Mouse (Mus musculus) heart, embryonic 14.5 days (tissue): ENCODE data around the gene Txn1. TPM values are rescaled to one million over a fixed set of nuclear protein-coding genes. Genes with fewer than 3 reads are reported as not detected.

Source experiments
- ATAC-seq: fragments of 200-750 bp; cut with Nextera tagmentation; 2 replicates; pipeline ENCODE4 v1.8.0; 2017; ENCODE audit warnings: low read depth, moderate TSS enrichment; ENCODE audit not compliant: insufficient number of reproducible peaks, insufficient read depth, low FRiP score
- H3K27ac ChIP-seq, 2 experiments: fragments of 200-500 bp in 1 of 2; fragments of 300-500 bp in 1 of 2; sonication (generic) in 1 of 2; replicated peaks in 1 of 2; 2 replicates each; pipeline ENCODE4 v1.5.1; 2012 to 2014; ENCODE audit warnings: low read depth in 2 of 2, low read length in 2 of 2, control low read depth in 1 of 2, mild to moderate bottlenecking in 1 of 2, mixed read lengths in 1 of 2; ENCODE audit not compliant: control insufficient read depth in 1 of 2, insufficient read depth in 1 of 2
- H3K27me3 ChIP-seq: fragments of 300-500 bp; sonication (generic); 2 replicates; pipeline ENCODE4 v1.6.1; 2014; ENCODE audit warnings: mild to moderate bottlenecking, low read length, control low read depth; ENCODE audit not compliant: control insufficient read depth, insufficient read depth
- H3K36me3 ChIP-seq: fragments of 300-500 bp; sonication (generic); 2 replicates; pipeline ENCODE4 v1.6.1; 2014; ENCODE audit warnings: mild to moderate bottlenecking, control low read depth, low read length, mixed read lengths; ENCODE audit not compliant: control insufficient read depth, insufficient read depth
- H3K4me1 ChIP-seq, 2 experiments: fragments of 200-500 bp in 1 of 2; fragments of 300-500 bp in 1 of 2; sonication (generic) in 1 of 2; 2 replicates each; pipeline ENCODE4 v1.6.1; 2012 to 2014; ENCODE audit warnings: low read length in 2 of 2, control low read depth in 1 of 2, mixed read lengths in 1 of 2; ENCODE audit not compliant: control insufficient read depth in 2 of 2, insufficient read depth in 2 of 2
- H3K4me2 ChIP-seq: fragments of 300-500 bp; sonication (generic); 2 replicates; pipeline ENCODE4 v1.6.1; 2014; ENCODE audit warnings: mild to moderate bottlenecking, low read length
- H3K4me3 ChIP-seq, 2 experiments: fragments of 200-500 bp in 1 of 2; fragments of 300-500 bp in 1 of 2; sonication (generic) in 1 of 2; 2 replicates each; pipeline ENCODE4 v1.5.1; 2012 to 2014; ENCODE audit warnings: low read length in 2 of 2, mild to moderate bottlenecking in 2 of 2, control low read depth in 1 of 2, low read depth in 1 of 2, moderate library complexity in 1 of 2; ENCODE audit not compliant: control insufficient read depth in 1 of 2, insufficient read depth in 1 of 2
- H3K9ac ChIP-seq: fragments of 300-500 bp; sonication (generic); 2 replicates; pipeline ENCODE4 v1.6.1; 2014; ENCODE audit warnings: mild to moderate bottlenecking, low read length
- H3K9me3 ChIP-seq: fragments of 300-500 bp; sonication (generic); 2 replicates; pipeline ENCODE4 v1.6.1; 2016; ENCODE audit warnings: low read length, control low read depth; ENCODE audit not compliant: control insufficient read depth
- WGBS: fragments of 180-500 bp; shearing (Covaris S2); extraction: QIAGEN DNeasy Blood & Tissue Kit; methylation state at CpG from one replicate; pipeline ENCODE4 v1.1.7; 2014; 5-methylcytosine and 5-hydroxymethylcytosine counted together
- polyA plus RNA-seq: library from polyadenylated mRNA; unstranded; fragments of >200 nt; fragmentation: Nextera tagmentation; extraction: Ambion mirVana; gene quantifications from 2 replicates; pipeline ENCODE4 v1.2.1, GENCODE M21; 2014

The Txn1 gene
- polyA plus RNA-seq, 1 experiment from 2014 or later = 325 TPM

- no peak overlapping the region for H3K9ac ChIP-seq
- no peak overlapping the region for H3K27ac ChIP-seq
These were observed 43.2 kb downstream of the Txn1 start for GRCm38 (mm10) chr4:57913021-57913420.

GRCm38 (mm10) chr4:57908860-57909259 is 47.4 kb downstream of the Txn1 start:
- Histone ChIP-seq H3K27ac (no peak overlapping the region), H3K4me2 (no peak overlapping the region), H3K4me1 (peaks cover under 1 to 3% of the 10 kb centered on the region in 2 experiments; a peak in 3 of 4 replicates), H3K27me3 (no peaks in the 10 kb centered on the region), H3K4me3 (no peak overlapping the region), H3K36me3 (no peaks in the 10 kb centered on the region), H3K9me3 (peaks cover 5% of the 10 kb centered on the region; the same call in 1 of the 2 replicates), H3K9ac (no peak overlapping the region)
- ATAC-seq = no peak
- WGBS = 53% methylated on average over 6 of the region's 6 CpGs

More at GRCm38 (mm10) chr4:57913021-57913420, 43.2 kb downstream of the Txn1 start:
- no peaks in the 10 kb centered on the region for H3K27me3 ChIP-seq
- no peak overlapping the region for H3K4me2 ChIP-seq
- no peaks in the 10 kb centered on the region for H3K36me3 ChIP-seq
- H3K4me1 ChIP-seq = peaks cover 14 to 17% of the 10 kb centered on the region in 2 experiments
- H3K4me3 ChIP-seq = no peak overlapping the region
- peaks cover 5% of the 10 kb centered on the region; the same call in 1 of the 2 replicates for H3K9me3 ChIP-seq
- ATAC-seq = no peak

- H3K4me3 ChIP-seq = no peak overlapping the region
- WGBS = 51% methylated on average over 2 of the region's 2 CpGs
These were observed 49.5 kb downstream of the Txn1 start for GRCm38 (mm10) chr4:57906708-57907107.

GRCm38 (mm10) chr4:57904638-57905037 is 51.6 kb downstream of the Txn1 start:
- H3K9me3 ChIP-seq = no peaks in the 10 kb centered on the region
- 30% methylated on average over 9 of the region's 9 CpGs for WGBS
- peaks cover 2 to 4% of the 10 kb centered on the region in 2 experiments; a peak in 3 of 4 replicates for H3K4me1 ChIP-seq
- no peak overlapping the region for H3K4me3 ChIP-seq
- no peak for ATAC-seq
- no peak overlapping the region for H3K27ac ChIP-seq
- no peak overlapping the region for H3K4me2 ChIP-seq
- no peak overlapping the region for H3K9ac ChIP-seq
- H3K27me3 ChIP-seq = no peaks in the 10 kb centered on the region
- H3K36me3 ChIP-seq = no peaks in the 10 kb centered on the region

More at GRCm38 (mm10) chr4:57906708-57907107, 49.5 kb downstream of the Txn1 start:
- H3K27me3 ChIP-seq = no peaks in the 10 kb centered on the region
- no peaks in the 10 kb centered on the region for H3K36me3 ChIP-seq
- no peak overlapping the region for H3K4me2 ChIP-seq
- no peak for ATAC-seq
- H3K9ac ChIP-seq = no peak overlapping the region
- peaks cover 2 to 4% of the 10 kb centered on the region in 2 experiments; a peak in 3 of 4 replicates for H3K4me1 ChIP-seq
- H3K9me3 ChIP-seq = no peaks in the 10 kb centered on the region
- H3K27ac ChIP-seq = no peak overlapping the region

- no peaks in the 10 kb centered on the region for H3K27me3 ChIP-seq
- H3K4me2 ChIP-seq = no peak overlapping the region
- H3K9ac ChIP-seq = no peak overlapping the region
- H3K9me3 ChIP-seq = no peaks in the 10 kb centered on the region
- H3K27ac ChIP-seq = no peak overlapping the region
- H3K4me3 ChIP-seq = no peak overlapping the region
- no peaks in the 10 kb centered on the region for H3K36me3 ChIP-seq
- peaks cover 2 to 4% of the 10 kb centered on the region in 2 experiments; a peak in 3 of 4 replicates for H3K4me1 ChIP-seq
- 7% methylated on average over 5 of the region's 5 CpGs for WGBS
- no peak for ATAC-seq
These were observed 52.0 kb downstream of the Txn1 start for GRCm38 (mm10) chr4:57904211-57904610.

- H3K4me3 ChIP-seq = no peak overlapping the region
- peaks cover 2 to 4% of the 10 kb centered on the region in 2 experiments; a peak in 3 of 4 replicates for H3K4me1 ChIP-seq
- no peaks in the 10 kb centered on the region for H3K27me3 ChIP-seq
- no peaks in the 10 kb centered on the region for H3K9me3 ChIP-seq
- H3K36me3 ChIP-seq = peaks cover 8% of the 10 kb centered on the region; the same call in 1 of the 2 replicates
- H3K4me2 ChIP-seq = no peak overlapping the region
- whole genome bisulfite sequencing = 82% methylated on average over 5 of the region's 5 CpGs
- H3K27ac ChIP-seq = no peak overlapping the region
- H3K9ac ChIP-seq = no peak overlapping the region
- ATAC-seq = no peak
These were observed 53.6 kb downstream of the Txn1 start for GRCm38 (mm10) chr4:57902619-57903018.

GRCm38 (mm10) chr4:57901210-57901609 is 55.0 kb downstream of the Txn1 start:
- H3K4me1 ChIP-seq = peaks cover 2 to 4% of the 10 kb centered on the region in 2 experiments; a peak in 3 of 4 replicates
- H3K27ac ChIP-seq = no peak overlapping the region
- no peaks in the 10 kb centered on the region for H3K27me3 ChIP-seq
- no peak for ATAC-seq
- H3K36me3 ChIP-seq = peaks cover 16% of the 10 kb centered on the region
- H3K9me3 ChIP-seq = no peaks in the 10 kb centered on the region
- H3K4me2 ChIP-seq = no peak overlapping the region
- WGBS = 15% methylated on average over 4 of the region's 4 CpGs
- no peak overlapping the region for H3K9ac ChIP-seq
- no peak overlapping the region for H3K4me3 ChIP-seq

GRCm38 (mm10) chr4:57896631-57897030 is 59.6 kb downstream of the Txn1 start:
- Histone ChIP-seq H3K4me1 (peaks cover 0 to 3% of the 10 kb centered on the region in 2 experiments; a peak in 1 of 4 replicates), H3K36me3 (peaks cover 44% of the 10 kb centered on the region), H3K27me3 (no peaks in the 10 kb centered on the region), H3K4me3 (no peak overlapping the region), H3K27ac (no peak overlapping the region), H3K9ac (no peak overlapping the region), H3K4me2 (no peak overlapping the region), H3K9me3 (no peaks in the 10 kb centered on the region)
- WGBS = 88% methylated on average over 3 of the region's 3 CpGs
- ATAC-seq = no peak
